Mouse (Mus musculus): Measurements from ENCODE around the gene Camta1. TPM values are rescaled to one million over a fixed set of nuclear protein-coding genes. Genes with fewer than 3 reads are reported as not detected.

Camta1 gene
- polyA plus RNA-seq, 1 experiment = 7.7 TPM

DNA sequence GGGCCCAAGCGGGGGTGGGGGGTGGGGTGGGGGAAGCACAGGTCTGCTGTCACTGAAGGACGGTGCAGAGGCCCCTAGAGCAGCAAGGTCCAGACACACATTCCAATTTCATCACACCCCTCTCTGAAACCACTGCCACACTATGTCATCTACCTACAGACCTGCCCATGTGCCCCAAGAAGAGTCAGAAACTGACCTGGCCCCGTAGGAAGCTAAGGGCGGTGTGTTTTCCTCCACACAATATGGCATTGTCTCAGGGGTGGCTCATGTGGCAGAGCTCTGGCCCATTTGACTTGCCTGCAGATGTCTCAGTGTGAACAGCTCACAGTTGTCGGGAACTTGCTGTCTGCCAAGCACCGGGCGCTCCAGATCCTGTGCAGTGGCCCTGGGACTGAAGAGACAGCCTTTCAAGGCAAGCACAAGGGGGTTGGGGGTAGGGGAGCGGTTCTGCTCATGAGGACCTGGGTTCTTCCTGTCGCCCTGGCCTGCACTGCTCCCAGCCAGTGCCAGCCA, 989.5 kb downstream of the Camta1 start:
- H3K4me1 ChIP-seq (ENCODE audit: control insufficient read depth, insufficient read depth, low read length) = peaks cover 13% of the 10 kb centered on the region; the same call in 1 of the 2 replicates
- H3K27me3 ChIP-seq (replicated peaks; ENCODE audit: control insufficient read depth, insufficient read depth, low read length) = no peaks in the 10 kb centered on the region
- H3K36me3 ChIP-seq (ENCODE audit: control insufficient read depth, insufficient read depth, low read length) = peaks cover 10% of the 10 kb centered on the region; the same call in 1 of the 2 replicates
- WGBS = 34% methylated on average over 9 of the region's 9 CpGs
- peak; percentile 76 for DNase-seq
- no peak overlapping the region for H3K4me3 ChIP-seq (ENCODE audit: insufficient read depth, low read depth, low read length)
- TF ChIP-seq POLR2A (IDR thresholded peaks at IDR 0.05; ENCODE audit: low read depth, low read length) = no peak
- no peak for TF ChIP-seq CTCF (conservative IDR thresholded peaks at IDR 0.05; ENCODE audit: insufficient read depth, insufficient read length, low read depth, low read length)
- H3K27ac ChIP-seq (ENCODE audit: insufficient read depth, low read depth, low read length) = peak overlapping the region; percentile 47

DNA sequence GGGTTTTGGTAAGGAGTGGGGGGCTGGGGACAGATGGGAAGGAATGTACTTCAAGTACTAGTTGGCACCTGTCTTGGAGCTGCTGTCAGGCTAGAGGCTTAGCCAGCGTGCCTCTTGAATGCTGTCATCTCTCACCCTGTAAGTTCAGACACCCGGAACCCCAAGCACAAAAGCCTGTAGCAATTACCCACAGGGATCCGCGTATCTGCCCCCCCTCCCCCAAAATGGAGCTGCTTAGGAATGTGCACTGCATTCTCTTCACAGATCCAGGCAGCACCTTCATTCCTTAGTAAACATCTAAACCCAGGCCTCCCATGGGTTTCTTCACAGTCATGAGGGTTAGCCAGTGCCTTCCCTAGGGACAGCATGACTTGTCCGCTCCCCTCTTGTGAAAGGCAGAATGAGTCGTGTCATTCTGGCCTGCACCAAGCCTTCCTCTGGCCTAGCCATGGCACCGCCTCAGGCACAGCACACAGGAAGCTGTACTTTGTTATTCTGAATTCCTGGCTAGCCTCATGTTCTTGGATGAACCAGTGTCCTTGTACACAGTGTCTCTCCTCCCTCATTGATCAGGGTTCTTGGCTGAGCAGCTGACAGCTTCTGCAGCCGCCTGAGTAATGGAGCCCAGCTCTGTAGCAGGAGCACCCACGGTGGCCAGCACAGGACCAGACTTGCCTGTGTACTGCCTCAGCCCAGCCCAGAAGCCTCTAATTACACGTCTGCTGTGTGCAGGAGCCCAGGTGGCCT, 990.1 kb downstream of the Camta1 start:
- no peaks in the 10 kb centered on the region for H3K27me3 ChIP-seq (replicated peaks; ENCODE audit: control insufficient read depth, insufficient read depth, low read length)
- TF ChIP-seq CTCF (conservative IDR thresholded peaks at IDR 0.05; ENCODE audit: insufficient read depth, insufficient read length, low read depth, low read length) (no peak), POLR2A (IDR thresholded peaks at IDR 0.05; ENCODE audit: low read depth, low read length) (peak; percentile 46)
- H3K4me1 ChIP-seq (ENCODE audit: control insufficient read depth, insufficient read depth, low read length) = peaks cover 13% of the 10 kb centered on the region; the same call in 1 of the 2 replicates
- H3K4me3 ChIP-seq (ENCODE audit: insufficient read depth, low read depth, low read length) = no peak overlapping the region
- H3K36me3 ChIP-seq (ENCODE audit: control insufficient read depth, insufficient read depth, low read length) = peaks cover 11% of the 10 kb centered on the region; the same call in 1 of the 2 replicates
- peak overlapping the region; percentile 4 for H3K27ac ChIP-seq (ENCODE audit: insufficient read depth, low read depth, low read length)
- DNase-seq = peak; percentile 82
- WGBS = 22% methylated on average over 10 of the region's 10 CpGs

DNA sequence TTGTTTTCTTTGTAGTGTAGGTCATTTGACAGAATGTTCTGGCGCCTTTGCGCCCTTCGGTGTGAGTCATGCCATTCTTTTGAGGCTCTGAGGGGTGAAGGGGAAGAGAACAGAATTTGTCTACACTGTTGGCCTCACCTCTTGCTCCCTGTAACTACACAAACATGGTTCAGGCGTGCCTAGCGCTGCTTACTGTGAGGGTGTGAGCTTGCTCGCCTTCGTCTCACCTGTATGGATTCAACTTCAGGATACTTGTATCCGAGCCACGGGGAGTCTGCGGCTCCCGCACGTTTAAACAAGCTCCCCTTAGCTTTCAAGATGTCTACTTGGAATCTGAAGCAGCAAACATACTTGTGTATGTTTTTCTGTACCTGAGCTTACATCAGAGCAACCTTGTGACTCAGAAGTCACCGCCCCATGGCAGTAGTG, 990.7 kb downstream of the Camta1 start:
- peak; percentile 50 for DNase-seq
- no peak overlapping the region for H3K4me3 ChIP-seq (ENCODE audit: insufficient read depth, low read depth, low read length)
- peaks cover 13% of the 10 kb centered on the region; the same call in 1 of the 2 replicates for H3K36me3 ChIP-seq (ENCODE audit: control insufficient read depth, insufficient read depth, low read length)
- H3K4me1 ChIP-seq (ENCODE audit: control insufficient read depth, insufficient read depth, low read length) = peaks cover 14% of the 10 kb centered on the region; the same call in 1 of the 2 replicates
- TF ChIP-seq POLR2A (IDR thresholded peaks at IDR 0.05; ENCODE audit: low read depth, low read length) = no peak
- no peak for TF ChIP-seq CTCF (conservative IDR thresholded peaks at IDR 0.05; ENCODE audit: insufficient read depth, insufficient read length, low read depth, low read length)
- no peaks in the 10 kb centered on the region for H3K27me3 ChIP-seq (replicated peaks; ENCODE audit: control insufficient read depth, insufficient read depth, low read length)
- peak overlapping the region; percentile 4; the same call in 1 of the 2 replicates for H3K27ac ChIP-seq (ENCODE audit: insufficient read depth, low read depth, low read length)
- 72% methylated on average over 13 of the region's 13 CpGs for WGBS

DNA sequence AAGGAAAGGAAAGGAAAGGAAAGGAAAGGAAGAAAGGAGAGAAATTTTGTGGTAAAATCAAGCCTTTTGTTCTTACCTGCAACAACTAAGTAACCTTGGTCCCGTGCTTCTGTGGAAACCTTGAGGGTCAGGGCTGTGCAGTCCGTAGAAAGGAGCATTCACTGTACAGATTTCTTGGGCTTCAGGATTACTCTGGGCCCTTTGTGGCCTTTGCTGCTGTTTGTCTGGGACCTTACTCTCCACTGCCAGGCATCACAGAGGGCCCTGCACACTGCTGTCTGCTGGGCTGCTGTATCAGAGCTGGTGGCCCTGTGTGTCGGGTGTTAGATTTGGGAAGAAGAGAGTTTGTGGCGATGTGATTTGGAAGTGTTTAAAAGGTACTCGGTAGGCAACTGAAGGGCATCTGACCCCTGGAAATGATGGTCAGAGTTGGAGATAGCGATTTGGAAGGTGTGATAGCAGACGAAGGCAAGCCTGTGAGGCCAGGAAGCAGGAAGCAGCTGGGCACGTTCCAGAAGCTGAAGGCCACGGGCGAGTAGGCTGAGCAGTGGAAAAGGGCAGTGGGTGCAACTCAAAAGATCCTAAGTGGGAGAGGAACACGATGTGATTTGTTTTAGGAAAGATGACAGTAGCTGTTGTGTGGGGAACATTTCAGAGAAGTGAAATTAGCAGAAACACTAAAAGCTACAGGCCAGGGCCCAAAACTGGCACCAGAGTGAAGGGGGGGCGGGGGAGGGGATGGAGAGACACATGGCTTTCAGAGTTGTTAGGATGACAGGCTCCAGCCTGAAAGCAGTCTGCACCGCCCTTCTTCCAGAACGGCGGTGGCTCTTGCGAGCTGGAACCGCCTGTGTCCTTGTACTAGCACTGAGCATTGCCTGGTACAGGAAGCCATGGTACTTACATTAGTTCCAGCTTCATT, 992.1 kb downstream of the Camta1 start:
- Histone ChIP-seq H3K4me1 (ENCODE audit: control insufficient read depth, insufficient read depth, low read length) (peaks cover 16% of the 10 kb centered on the region), H3K27me3 (replicated peaks; ENCODE audit: control insufficient read depth, insufficient read depth, low read length) (no peaks in the 10 kb centered on the region), H3K27ac (ENCODE audit: insufficient read depth, low read depth, low read length) (peak overlapping the region; percentile 44), H3K4me3 (ENCODE audit: insufficient read depth, low read depth, low read length) (no peak overlapping the region), H3K36me3 (ENCODE audit: control insufficient read depth, insufficient read depth, low read length) (peaks cover 22% of the 10 kb centered on the region)
- peak; percentile 61 for DNase-seq
- no peak for TF ChIP-seq POLR2A (IDR thresholded peaks at IDR 0.05; ENCODE audit: low read depth, low read length)
- TF ChIP-seq CTCF (conservative IDR thresholded peaks at IDR 0.05; ENCODE audit: insufficient read depth, insufficient read length, low read depth, low read length) = peak; percentile 1; the same call in 1 of the 2 replicates
- 30% methylated on average over 17 of the region's 17 CpGs for WGBS

DNA sequence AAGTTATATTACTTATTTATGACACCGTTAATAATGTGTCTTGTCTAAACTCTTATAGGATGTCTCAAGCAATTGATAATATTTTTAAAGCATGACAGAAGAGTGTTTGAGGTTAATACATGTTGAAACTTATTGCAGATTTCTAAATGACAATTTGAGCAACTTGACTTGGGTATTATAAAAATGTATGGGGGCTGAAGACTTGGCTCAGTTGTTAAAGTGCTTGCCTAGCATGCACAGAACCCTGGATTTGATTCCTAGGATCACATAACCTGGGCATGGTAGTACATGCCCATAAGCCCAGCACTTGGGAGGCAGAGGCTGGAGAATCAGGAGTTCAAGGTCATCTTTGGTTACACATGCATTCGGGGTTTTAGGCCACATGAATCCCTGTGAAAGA, 992.8 kb downstream of the Camta1 start:
- H3K36me3 ChIP-seq (ENCODE audit: control insufficient read depth, insufficient read depth, low read length) = peaks cover 24% of the 10 kb centered on the region
- no peak overlapping the region for H3K4me3 ChIP-seq (ENCODE audit: insufficient read depth, low read depth, low read length)
- no peak for DNase-seq
- no peak overlapping the region; the same call in 1 of the 2 replicates for H3K27ac ChIP-seq (ENCODE audit: insufficient read depth, low read depth, low read length)
- peaks cover 21% of the 10 kb centered on the region for H3K4me1 ChIP-seq (ENCODE audit: control insufficient read depth, insufficient read depth, low read length)
- H3K27me3 ChIP-seq (replicated peaks; ENCODE audit: control insufficient read depth, insufficient read depth, low read length) = no peaks in the 10 kb centered on the region
- TF ChIP-seq POLR2A (IDR thresholded peaks at IDR 0.05; ENCODE audit: low read depth, low read length) = no peak
- no peak for TF ChIP-seq CTCF (conservative IDR thresholded peaks at IDR 0.05; ENCODE audit: insufficient read depth, insufficient read length, low read depth, low read length)
- 60% methylated on average over 2 of the region's 2 CpGs for WGBS

DNA sequence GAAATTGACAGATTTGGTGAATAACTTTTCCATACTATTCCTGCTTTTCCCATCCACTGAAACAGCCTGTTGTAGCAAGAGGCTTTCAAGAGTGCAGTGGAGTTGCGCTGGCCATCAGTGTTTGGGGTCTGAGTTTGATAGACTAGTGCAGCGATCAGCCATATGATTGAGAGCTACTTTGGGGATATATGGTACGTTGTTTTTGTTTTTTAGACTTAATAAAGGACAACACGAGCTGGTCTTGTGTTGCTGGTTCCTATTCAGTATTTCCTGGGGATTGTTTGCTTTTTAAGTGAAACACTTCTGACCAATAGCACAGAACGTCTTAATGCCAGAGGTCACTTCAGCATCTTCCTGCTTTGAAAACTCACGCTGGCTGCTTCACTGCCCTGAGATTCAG, 993.5 kb downstream of the Camta1 start:
- Histone ChIP-seq H3K36me3 (ENCODE audit: control insufficient read depth, insufficient read depth, low read length) (peaks cover 26% of the 10 kb centered on the region), H3K27me3 (replicated peaks; ENCODE audit: control insufficient read depth, insufficient read depth, low read length) (no peaks in the 10 kb centered on the region), H3K27ac (ENCODE audit: insufficient read depth, low read depth, low read length) (no peak overlapping the region), H3K4me1 (ENCODE audit: control insufficient read depth, insufficient read depth, low read length) (peaks cover 24% of the 10 kb centered on the region), H3K4me3 (ENCODE audit: insufficient read depth, low read depth, low read length) (no peak overlapping the region)
- 63% methylated on average over 6 of the region's 6 CpGs for WGBS
- TF ChIP-seq POLR2A (IDR thresholded peaks at IDR 0.05; ENCODE audit: low read depth, low read length) (no peak), CTCF (conservative IDR thresholded peaks at IDR 0.05; ENCODE audit: insufficient read depth, insufficient read length, low read depth, low read length) (no peak)
- DNase-seq = peak; percentile 13

Other genes starting within 250 kb of the Camta1 start
- 70.0 and 76.1 TPM in 2 replicates for gene Dnajc11, start 71.8 kb upstream of the Camta1 start, polyA plus RNA-seq (2012; rRNA removed)
- gene Thap3, start 127.1 kb upstream of the Camta1 start, polyA plus RNA-seq (2012; rRNA removed) = 30.6 and 33.7 TPM in 2 replicates
- gene Phf13, start 134.4 kb upstream of the Camta1 start, polyA plus RNA-seq (2012; rRNA removed) = 4.9 and 5.5 TPM in 2 replicates
- gene Klhl21, start 146.9 kb upstream of the Camta1 start, polyA plus RNA-seq (2012; rRNA removed) = 23.0 and 26.7 TPM in 2 replicates
- gene Zbtb48, start 165.8 kb upstream of the Camta1 start, polyA plus RNA-seq (2012; rRNA removed) = 11.0 and 13.8 TPM in 2 replicates
- 0.12 and 0.22 TPM in 2 replicates for gene Tas1r1, start 176.7 kb upstream of the Camta1 start, polyA plus RNA-seq (2012; rRNA removed)
- gene Nol9, start 177.4 kb upstream of the Camta1 start, polyA plus RNA-seq (2012; rRNA removed) = 18.1 and 19.8 TPM in 2 replicates
- 22.2 and 23.6 TPM in 2 replicates for gene Plekhg5, start 210.6 kb upstream of the Camta1 start, polyA plus RNA-seq (2012; rRNA removed)